Mouse (Mus musculus): ENCODE results near the gene Fsd2.

Gene Fsd2

GRCm38 (mm10) chr7:81579312-81579711, 12.6 kb upstream of the Fsd2 start:
- TF ChIP-seq GATA4 (IDR thresholded peaks at IDR 0.05; ENCODE audit: insufficient replicate concordance, low read length), result no peak

DNA sequence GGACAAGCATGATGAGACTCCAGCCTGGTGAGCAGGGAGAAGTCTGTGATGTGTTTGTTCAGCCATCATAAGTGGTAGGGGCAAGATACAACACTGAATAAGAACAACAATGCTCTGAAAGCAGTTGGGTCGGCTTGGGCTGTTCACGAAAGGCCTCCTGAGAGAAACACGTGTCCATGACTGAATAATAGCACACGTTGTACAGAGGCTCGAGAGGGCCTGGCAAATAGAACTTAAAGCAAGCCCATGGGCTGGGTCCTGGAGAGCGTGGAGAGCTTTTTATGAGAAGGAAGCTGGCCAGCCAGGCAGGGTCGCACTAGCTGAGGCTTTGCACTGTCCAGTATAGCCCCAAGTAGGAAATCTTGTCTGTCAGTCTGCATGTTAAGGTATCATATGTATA, 11.7 kb upstream of the Fsd2 start:
- no peak for TF ChIP-seq GATA4 (IDR thresholded peaks at IDR 0.05; ENCODE audit: insufficient replicate concordance, low read length)

- TF ChIP-seq GATA4 (IDR thresholded peaks at IDR 0.05; ENCODE audit: insufficient replicate concordance, low read length), result no peak
Measured at GRCm38 (mm10) chr7:81577872-81578271, 11.1 kb upstream of the Fsd2 start.

- TF ChIP-seq GATA4 (IDR thresholded peaks at IDR 0.05; ENCODE audit: insufficient replicate concordance, low read length), result no peak
Measured at GRCm38 (mm10) chr7:81575606-81576005, 8.9 kb upstream of the Fsd2 start.

DNA sequence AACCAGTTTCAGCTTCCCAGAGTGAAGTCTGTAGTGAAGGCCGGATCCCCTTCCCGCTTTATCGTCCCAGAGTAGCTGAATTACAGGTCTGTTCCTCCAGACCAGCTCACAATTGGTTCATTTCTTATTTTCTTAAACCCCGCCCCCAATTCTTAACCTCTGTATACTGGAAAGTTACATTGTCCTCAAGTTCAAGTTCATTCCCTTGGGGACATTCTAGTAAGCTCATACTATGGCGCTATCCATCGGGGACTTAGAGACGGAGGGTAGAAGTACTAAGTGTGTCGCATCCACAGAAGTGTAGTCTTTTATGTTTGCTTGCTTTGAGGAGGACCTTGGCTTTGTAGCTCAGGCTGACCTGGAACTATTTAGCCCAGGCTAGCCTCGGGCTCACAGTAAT, 7.1 kb upstream of the Fsd2 start:
- no peak for TF ChIP-seq GATA4 (IDR thresholded peaks at IDR 0.05; ENCODE audit: insufficient replicate concordance, low read length)

- TF ChIP-seq GATA4 (IDR thresholded peaks at IDR 0.05; ENCODE audit: insufficient replicate concordance, low read length), result no peak
Measured at GRCm38 (mm10) chr7:81573397-81573796, 6.7 kb upstream of the Fsd2 start.

DNA sequence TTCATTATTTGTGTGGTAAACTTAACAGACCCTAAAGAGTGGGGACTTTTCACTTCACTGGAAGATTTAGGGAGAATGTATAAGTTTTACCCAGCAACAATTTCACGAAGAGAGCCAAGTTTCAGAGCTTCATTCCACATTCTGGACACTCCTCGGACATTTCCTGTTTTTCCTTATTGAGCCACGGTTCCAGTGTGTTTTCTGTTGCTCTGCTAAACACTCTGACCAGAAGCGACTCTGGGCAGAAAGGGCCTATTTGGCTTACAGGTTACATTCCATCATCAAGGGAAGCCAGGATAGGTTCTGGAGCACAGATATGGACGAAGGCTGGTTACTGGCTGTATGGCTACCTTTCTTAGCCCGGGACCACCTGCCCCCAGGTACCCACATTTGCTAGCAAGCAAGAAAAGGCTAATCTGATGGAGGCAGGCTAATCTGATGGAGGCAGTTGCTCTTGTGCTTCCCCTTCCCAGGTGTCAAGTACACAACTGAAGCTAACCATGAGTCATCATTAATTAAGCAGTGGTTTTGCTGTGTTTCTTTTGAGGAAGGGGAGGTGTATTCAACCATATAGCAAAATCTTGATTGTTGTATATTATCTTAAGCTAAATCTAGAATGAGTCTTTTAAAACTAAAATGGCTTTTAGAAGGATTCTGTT, 6.0 kb upstream of the Fsd2 start:
- TF ChIP-seq GATA4 (IDR thresholded peaks at IDR 0.05; ENCODE audit: insufficient replicate concordance, low read length), result no peak

GRCm38 (mm10) chr7:81571941-81572441, 5.2 kb upstream of the Fsd2 start:
- TF ChIP-seq GATA4 (IDR thresholded peaks at IDR 0.05; ENCODE audit: insufficient replicate concordance, low read length), result no peak

- TF ChIP-seq GATA4 (IDR thresholded peaks at IDR 0.05; ENCODE audit: insufficient replicate concordance, low read length), result no peak
Measured at GRCm38 (mm10) chr7:81571108-81571940, 4.6 kb upstream of the Fsd2 start, which contains the start of gene Whamm. Gene Whamm, plus strand, starts transcription at chr7:81571266.

- TF ChIP-seq GATA4 (IDR thresholded peaks at IDR 0.05; ENCODE audit: insufficient replicate concordance, low read length), result no peak
Measured at GRCm38 (mm10) chr7:81570752-81571107, 4.0 kb upstream of the Fsd2 start.

- no peak for TF ChIP-seq GATA4 (IDR thresholded peaks at IDR 0.05; ENCODE audit: insufficient replicate concordance, low read length)
Measured at GRCm38 (mm10) chr7:81570271-81570670, 3.5 kb upstream of the Fsd2 start.

DNA sequence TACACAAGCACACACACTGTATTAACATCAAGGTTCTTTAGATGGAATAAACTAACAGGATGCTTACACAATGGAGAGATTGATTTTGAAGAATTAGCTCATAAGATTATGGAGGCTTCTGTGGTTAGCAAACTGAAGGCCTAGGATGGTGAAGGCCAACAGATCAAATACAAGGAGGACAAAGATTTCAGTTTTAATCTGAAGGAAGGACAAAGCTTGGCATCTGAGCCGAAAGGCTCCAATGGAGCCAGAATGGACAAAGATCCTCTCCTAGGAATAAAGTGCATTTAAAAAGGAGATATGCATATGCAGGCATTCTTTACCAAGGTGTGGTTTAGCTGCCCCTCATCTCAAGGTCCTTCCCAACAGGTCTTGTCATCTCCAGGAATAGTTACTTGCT, 3.1 kb upstream of the Fsd2 start:
- no peak for TF ChIP-seq GATA4 (IDR thresholded peaks at IDR 0.05; ENCODE audit: insufficient replicate concordance, low read length)

DNA sequence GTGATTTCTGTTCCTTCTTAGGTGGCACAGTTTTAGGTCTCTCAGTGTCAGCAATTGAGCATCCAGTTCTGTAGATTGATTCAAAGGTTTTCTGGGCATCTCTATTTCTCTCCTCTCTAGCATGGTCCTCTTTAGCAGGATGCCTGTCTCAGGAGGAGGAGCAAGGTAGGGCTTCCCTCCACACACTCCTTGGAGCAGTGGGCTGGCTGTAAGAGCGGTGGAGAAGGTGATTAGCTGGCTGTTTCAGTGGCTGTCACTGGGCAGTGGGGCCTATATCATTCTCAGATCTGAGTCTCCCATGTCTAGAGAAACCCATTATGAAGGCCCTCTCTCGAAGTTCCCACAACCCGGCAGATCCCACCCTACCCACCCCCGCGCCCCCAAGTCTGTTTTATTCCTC, 652 bp upstream of the Fsd2 start:
- TF ChIP-seq GATA4 (IDR thresholded peaks at IDR 0.05; ENCODE audit: insufficient replicate concordance, low read length), result no peak

DNA sequence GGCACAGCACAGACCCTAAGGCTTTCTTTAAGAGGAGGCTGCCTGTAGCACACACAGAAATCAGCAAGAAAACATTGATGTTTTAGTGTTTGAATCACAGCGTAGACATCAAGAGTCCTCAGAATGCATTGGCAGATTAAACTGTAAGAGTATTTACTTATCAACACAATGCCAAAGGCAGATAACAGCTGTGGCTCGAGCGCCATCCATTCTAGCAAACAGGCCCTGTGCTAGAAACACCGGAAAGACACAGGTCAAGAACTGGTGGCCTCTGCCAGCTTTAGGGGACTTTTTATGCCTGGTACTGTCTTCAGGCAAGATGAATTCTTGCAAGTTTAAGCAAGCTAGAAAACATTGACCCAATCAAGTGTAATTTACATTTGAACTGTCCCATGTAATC, 412 bp downstream of the Fsd2 start:
- TF ChIP-seq GATA4 (IDR thresholded peaks at IDR 0.05; ENCODE audit: insufficient replicate concordance, low read length), result no peak

GRCm38 (mm10) chr7:81565381-81566055, 1.2 kb downstream of the Fsd2 start:
- TF ChIP-seq GATA4 (IDR thresholded peaks at IDR 0.05; ENCODE audit: insufficient replicate concordance, low read length), result no peak

GRCm38 (mm10) chr7:81564766-81565165, 2.0 kb downstream of the Fsd2 start:
- no peak for TF ChIP-seq GATA4 (IDR thresholded peaks at IDR 0.05; ENCODE audit: insufficient replicate concordance, low read length)

Measured in liver, adult (tissue).